ENCODE assay signal across 8 mouse cellular contexts in the genomic region with DNA sequence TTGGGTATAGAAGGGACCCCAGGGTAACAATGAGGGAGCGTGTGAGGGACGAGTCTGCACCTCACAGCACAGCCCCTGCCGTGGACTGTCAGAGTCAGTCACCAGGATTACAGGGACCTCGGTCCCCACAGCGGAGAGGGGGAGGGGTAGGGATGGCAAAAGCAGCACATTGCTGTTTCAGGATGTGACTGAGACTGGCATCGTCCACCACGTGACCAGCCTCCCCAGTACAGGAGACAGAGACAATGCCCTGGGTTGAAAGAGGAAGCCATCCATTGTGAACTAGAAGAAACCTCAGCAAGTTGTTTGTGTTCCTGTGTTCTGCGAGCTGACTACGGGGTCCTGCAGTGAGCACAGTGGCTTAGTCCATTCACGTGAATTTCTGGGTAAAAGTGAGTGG.
DNase-seq lines count a peak whose midpoint lies in the region; ATAC-seq lines count a peak whose summit lies in the region.

No protein-coding gene starts in this region.

- peaks cover 21 to 33% of the 10 kb centered on the region in 2 experiments for H3K4me1 ChIP-seq in heart, embryonic 14.5 days (ENCODE audit: control insufficient read depth in 2 of 2, insufficient read depth in 2 of 2, low read length in 2 of 2)

- peak; percentile 25; the same call in 1 of the 2 replicates for ATAC-seq in heart, embryonic 14.5 days (ENCODE audit: insufficient number of reproducible peaks, insufficient read depth, low FRiP score, low read depth)

- H3K27me3 ChIP-seq in heart, embryonic 14.5 days (ENCODE audit: control insufficient read depth, insufficient read depth, low read length) = no peaks in the 10 kb centered on the region

- 30% methylated on average over 10 of the region's 10 CpGs for WGBS in heart, embryonic 14.5 days

- H3K9me3 ChIP-seq in heart, embryonic 14.5 days (ENCODE audit: control insufficient read depth, low read length) = no peaks in the 10 kb centered on the region

- peak; percentile 24 to 46 for DNase-seq in cerebellum, postnatal 14 days
- DNase-seq in cerebellum, adult 8-10 months = no peak
- peak; percentile 76 for DNase-seq in embryo, embryonic 11 days
- peak; percentile 83 for DNase-seq in kidney, postnatal 10 days
- peak; percentile 89 for DNase-seq in lung, postnatal 10 days
- DNase-seq in right cerebral cortex, postnatal 4 days = peak; percentile 30
- DNase-seq in urinary bladder, postnatal 14 days (ENCODE audit: low spot score) = no peak

- H3K4me3 ChIP-seq in heart, embryonic 14.5 days (ENCODE audit: control insufficient read depth in 1 of 2, insufficient read depth in 1 of 2, low read depth in 1 of 2, low read length in 2 of 2) = no peak overlapping the region

- no peaks in the 10 kb centered on the region for H3K36me3 ChIP-seq in heart, embryonic 14.5 days (ENCODE audit: control insufficient read depth, insufficient read depth, low read length)

- peak overlapping the region; percentile 43 for H3K4me2 ChIP-seq in heart, embryonic 14.5 days (ENCODE audit: low read length)

- no peak overlapping the region for H3K9ac ChIP-seq in heart, embryonic 14.5 days (ENCODE audit: low read length)

- 0 out of 4 replicates have a peak overlapping the region, but pooled peaks of 1 of the 2 experiments have one; percentile 44 for H3K27ac ChIP-seq in heart, embryonic 14.5 days (replicated peaks in 1 of 2; ENCODE audit: control insufficient read depth in 1 of 2, insufficient read depth in 1 of 2, low read depth in 2 of 2, low read length in 2 of 2)

Comparison
In these comparisons a context has a peak if more than half of its experiments do, and no peak if none do; other contexts are left out.
1. DNase-seq: peak in cerebellum, postnatal 14 days (2 of 2), embryo, embryonic 11 days (single experiment), kidney, postnatal 10 days (single experiment), lung, postnatal 10 days (single experiment) and right cerebral cortex, postnatal 4 days (single experiment); none in cerebellum, adult 8-10 months (single experiment) and urinary bladder, postnatal 14 days (single experiment).